Mouse (Mus musculus): ENCODE data around the gene Heyl. TPM values are rescaled to one million over a fixed set of nuclear protein-coding genes. Genes with fewer than 3 reads are reported as not detected.

Heyl gene
- 5.1 and 6.5 TPM in 2 replicates for total RNA-seq (2014; rRNA removed)
- polyA plus RNA-seq (2015; fragmentation: Nextera tagmentation; extraction: Ambion mirVana), result 3.5 TPM in 2 replicates

DNA sequence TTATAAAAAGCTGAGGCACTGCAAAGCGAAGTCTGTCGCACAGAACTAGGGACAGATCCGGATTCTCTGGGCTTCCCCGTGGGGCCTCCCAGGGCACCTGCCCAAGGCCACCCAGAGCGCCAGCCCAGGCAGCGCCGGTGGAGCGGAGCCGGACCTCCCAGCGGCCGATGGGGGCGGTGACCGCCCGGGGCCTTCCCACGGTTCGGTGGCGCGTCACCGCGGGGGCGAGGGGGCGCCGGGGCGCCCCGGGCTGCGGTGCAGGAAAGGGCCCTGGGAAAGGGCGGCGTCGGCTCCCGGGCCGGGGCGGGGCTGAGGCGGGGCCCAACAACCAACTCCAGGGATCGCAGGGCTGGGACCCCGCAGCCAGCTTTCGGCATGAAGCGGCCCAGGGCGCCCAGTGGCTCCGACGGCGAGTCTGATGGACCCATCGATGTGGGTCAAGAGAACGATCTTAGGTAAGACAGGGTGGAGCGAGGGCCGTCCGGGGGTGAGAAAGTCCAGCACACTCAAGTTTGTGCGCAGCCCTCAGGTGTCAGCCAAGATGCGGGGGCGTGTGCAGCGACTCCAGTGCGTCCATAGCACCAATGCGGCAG lies at the start of gene Heyl:
Gene Heyl (plus strand): TSS at position 65 of the 593 bp plus-strand sequence.
- H3K4me3 ChIP-seq (ENCODE audit: low read length), result peak within 1 kb of the TSS; percentile 30
- TF ChIP-seq CTCF (IDR thresholded peaks at IDR 0.05; ENCODE audit: low read depth), result no peak
- H3K4me1 ChIP-seq (ENCODE audit: insufficient read depth, low read length), result no peaks in the 10 kb centered on the region
- peak within 1 kb of the TSS; percentile 60 for H3K4me2 ChIP-seq (ENCODE audit: low read depth, low read length)
- DNase-seq (ENCODE audit: low spot score) (peak; percentile 32), ATAC-seq (peak; percentile 61; the same call in 1 of the 2 replicates)
- H3K36me3 ChIP-seq (ENCODE audit: insufficient read depth, low read length), result no peaks in the 10 kb centered on the region
- H3K27me3 ChIP-seq (ENCODE audit: insufficient read depth, low read length), result peaks cover 14% of the 10 kb centered on the region
- no peak within 1 kb of the TSS for H3K27ac ChIP-seq
- H3K9me3 ChIP-seq (ENCODE audit: low read length), result no peaks in the 10 kb centered on the region
- H3K9ac ChIP-seq (replicated peaks; ENCODE audit: low read length), result peak within 1 kb of the TSS; percentile 35; the same call in 1 of the 2 replicates
- 4% methylated on average over 46 of the region's 52 CpGs for WGBS

GRCm38 (mm10) chr4:123184816-123185215 lies 48.5 kb upstream of the Heyl start:
- Histone ChIP-seq H3K4me1 (ENCODE audit: insufficient read depth, low read length) (0 out of 2 replicates have a peak, but pooled peaks cover 4% of the 10 kb centered on the region), H3K9ac (replicated peaks; ENCODE audit: low read length) (no peak overlapping the region), H3K36me3 (ENCODE audit: insufficient read depth, low read length) (no peaks in the 10 kb centered on the region), H3K4me2 (ENCODE audit: low read depth, low read length) (peak overlapping the region; percentile 76), H3K27me3 (ENCODE audit: insufficient read depth, low read length) (no peaks in the 10 kb centered on the region), H3K27ac (peak overlapping the region; percentile 28; the same call in 1 of the 2 replicates), H3K9me3 (ENCODE audit: low read length) (no peaks in the 10 kb centered on the region), H3K4me3 (ENCODE audit: low read length) (no peak overlapping the region; the same call in 1 of the 2 replicates)
- TF ChIP-seq CTCF (IDR thresholded peaks at IDR 0.05; ENCODE audit: low read depth), result no peak
- ATAC-seq (no peak), DNase-seq (ENCODE audit: low spot score) (peak; percentile 73)
- 42% methylated on average over 3 of the region's 3 CpGs for WGBS

- Histone ChIP-seq H3K9me3 (ENCODE audit: low read length) (no peaks in the 10 kb centered on the region), H3K36me3 (ENCODE audit: insufficient read depth, low read length) (no peaks in the 10 kb centered on the region), H3K9ac (replicated peaks; ENCODE audit: low read length) (no peak overlapping the region), H3K4me1 (ENCODE audit: insufficient read depth, low read length) (no peaks in the 10 kb centered on the region), H3K4me3 (ENCODE audit: low read length) (no peak overlapping the region), H3K4me2 (ENCODE audit: low read depth, low read length) (no peak overlapping the region), H3K27me3 (ENCODE audit: insufficient read depth, low read length) (no peaks in the 10 kb centered on the region), H3K27ac (no peak overlapping the region)
- no peak for ATAC-seq
- no peak for TF ChIP-seq CTCF (IDR thresholded peaks at IDR 0.05; ENCODE audit: low read depth)
- DNase-seq (ENCODE audit: low spot score), result no peak
- 89% methylated on average over 11 of the region's 11 CpGs for WGBS
These were observed 41.0 kb upstream of the Heyl start for GRCm38 (mm10) chr4:123192336-123192735.

DNA sequence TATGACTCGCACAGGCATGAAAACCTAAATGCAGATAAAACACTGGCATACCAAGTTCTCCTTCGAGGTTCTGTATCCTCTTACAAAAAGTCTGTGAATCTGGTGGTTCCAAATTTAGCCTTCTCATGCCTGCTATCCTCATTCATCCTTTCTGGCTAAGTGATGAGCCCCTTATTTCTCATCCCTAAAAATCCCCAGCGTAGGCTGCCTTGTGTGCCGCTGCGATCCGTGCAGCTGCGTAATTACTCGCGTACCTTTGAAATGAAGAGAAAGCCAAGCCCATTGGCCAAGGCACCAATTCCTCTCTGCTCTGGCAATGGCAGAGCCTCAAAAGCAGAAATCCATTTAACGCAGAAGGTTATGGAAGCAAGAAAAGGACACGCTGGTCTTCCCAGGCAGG lies 39.6 kb upstream of the Heyl start:
- no peak overlapping the region for H3K4me3 ChIP-seq (ENCODE audit: low read length)
- no peaks in the 10 kb centered on the region for H3K4me1 ChIP-seq (ENCODE audit: insufficient read depth, low read length)
- no peak overlapping the region for H3K4me2 ChIP-seq (ENCODE audit: low read depth, low read length)
- H3K36me3 ChIP-seq (ENCODE audit: insufficient read depth, low read length), result no peaks in the 10 kb centered on the region
- no peaks in the 10 kb centered on the region for H3K27me3 ChIP-seq (ENCODE audit: insufficient read depth, low read length)
- H3K27ac ChIP-seq, result no peak overlapping the region
- 89% methylated on average over 11 of the region's 11 CpGs for WGBS
- no peaks in the 10 kb centered on the region for H3K9me3 ChIP-seq (ENCODE audit: low read length)
- DNase-seq (ENCODE audit: low spot score) (no peak), ATAC-seq (no peak)
- TF ChIP-seq CTCF (IDR thresholded peaks at IDR 0.05; ENCODE audit: low read depth), result no peak
- H3K9ac ChIP-seq (replicated peaks; ENCODE audit: low read length), result no peak overlapping the region

- Histone ChIP-seq H3K9ac (replicated peaks; ENCODE audit: low read length) (no peak overlapping the region), H3K4me3 (ENCODE audit: low read length) (no peak overlapping the region), H3K36me3 (ENCODE audit: insufficient read depth, low read length) (no peaks in the 10 kb centered on the region), H3K4me2 (ENCODE audit: low read depth, low read length) (no peak overlapping the region), H3K4me1 (ENCODE audit: insufficient read depth, low read length) (peaks cover 4% of the 10 kb centered on the region; the same call in 1 of the 2 replicates), H3K27me3 (ENCODE audit: insufficient read depth, low read length) (no peaks in the 10 kb centered on the region), H3K9me3 (ENCODE audit: low read length) (no peaks in the 10 kb centered on the region), H3K27ac (no peak overlapping the region)
- ATAC-seq, result no peak
- DNase-seq (ENCODE audit: low spot score), result no peak
- WGBS, result 69% methylated on average over 6 of the region's 6 CpGs
- no peak for TF ChIP-seq CTCF (IDR thresholded peaks at IDR 0.05; ENCODE audit: low read depth)
These were observed 36.7 kb upstream of the Heyl start for GRCm38 (mm10) chr4:123196695-123197094.

DNA sequence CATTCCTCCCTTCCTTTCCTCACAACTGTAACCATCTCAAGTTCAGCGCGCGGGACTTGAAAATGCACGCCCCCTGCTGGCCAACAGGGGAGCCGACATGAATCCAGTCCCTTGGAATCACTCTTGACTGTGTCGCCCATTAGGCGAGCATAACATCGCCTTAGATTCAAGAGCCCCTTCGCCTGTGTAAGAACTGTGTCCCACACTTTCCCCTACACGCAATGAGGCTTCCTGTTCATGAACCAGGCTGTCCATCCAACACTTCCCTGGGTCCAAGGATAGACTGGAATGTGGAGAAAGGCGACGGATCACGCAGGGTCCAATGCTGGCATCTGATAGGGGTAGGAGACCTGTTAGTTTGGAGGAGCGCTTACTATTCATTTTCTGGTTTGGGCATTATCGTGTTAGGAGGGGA lies 32.6 kb upstream of the Heyl start:
- Histone ChIP-seq H3K36me3 (ENCODE audit: insufficient read depth, low read length) (no peaks in the 10 kb centered on the region), H3K9me3 (ENCODE audit: low read length) (no peaks in the 10 kb centered on the region), H3K4me3 (ENCODE audit: low read length) (peak overlapping the region; percentile 39), H3K4me1 (ENCODE audit: insufficient read depth, low read length) (peaks cover 4% of the 10 kb centered on the region; the same call in 1 of the 2 replicates), H3K27ac (no peak overlapping the region), H3K4me2 (ENCODE audit: low read depth, low read length) (peak overlapping the region; percentile 85), H3K9ac (replicated peaks; ENCODE audit: low read length) (peak overlapping the region; percentile 51), H3K27me3 (ENCODE audit: insufficient read depth, low read length) (no peaks in the 10 kb centered on the region)
- peak; percentile 78 for ATAC-seq
- TF ChIP-seq CTCF (IDR thresholded peaks at IDR 0.05; ENCODE audit: low read depth), result peak; percentile 92
- peak; percentile 85 for DNase-seq (ENCODE audit: low spot score)
- WGBS, result 2% methylated on average over 15 of the region's 15 CpGs
